Mouse (Mus musculus) yolk sac, embryonic 10.5 days (tissue): Measurements from ENCODE around the gene Rpl10a.
"Not testable (repeated sequence)": the region's sequence is repeated elsewhere in the genome, so short reads cannot be mapped to it uniquely, and the experiment has no call there.

Experiments used
- DNase-seq: peaks from one replicate; pipeline ENCODE4 v3.0.0-alpha.2; 2017; ENCODE audit warnings: low spot score

Gene Rpl10a

GRCm38 (mm10) chr17:28358576-28359261 is 30.4 kb downstream of the Rpl10a start:
- not testable (repeated sequence) for DNase-seq

- DNase-seq: peak; percentile 60
Observed at GRCm38 (mm10) chr17:28360531-28361277, 32.4 kb downstream of the Rpl10a start.

- no peak for DNase-seq
Observed at GRCm38 (mm10) chr17:28361921-28362652, 33.8 kb downstream of the Rpl10a start.

- no peak for DNase-seq
Observed at GRCm38 (mm10) chr17:28362653-28363292, 34.5 kb downstream of the Rpl10a start.

- no peak for DNase-seq
Observed at GRCm38 (mm10) chr17:28363507-28363906, 35.2 kb downstream of the Rpl10a start.

GRCm38 (mm10) chr17:28365122-28365521 is 36.9 kb downstream of the Rpl10a start, which contains the start of gene Tulp1:
TSS of gene Tulp1 (minus strand) at chr17:28365222.
- DNase-seq: no peak

- DNase-seq: peak; percentile 81
Observed at GRCm38 (mm10) chr17:28368449-28368848, 40.2 kb downstream of the Rpl10a start.

- no peak for DNase-seq
Observed at GRCm38 (mm10) chr17:28369056-28369455, 40.8 kb downstream of the Rpl10a start.

- DNase-seq: no peak
Observed at GRCm38 (mm10) chr17:28371286-28371685, 43.0 kb downstream of the Rpl10a start.

- DNase-seq: no peak
Observed at GRCm38 (mm10) chr17:28371941-28372340, 43.7 kb downstream of the Rpl10a start.

GRCm38 (mm10) chr17:28373821-28374220 is 45.5 kb downstream of the Rpl10a start:
- DNase-seq: peak; percentile 40

- DNase-seq: no peak
Observed at GRCm38 (mm10) chr17:28374494-28374893, 46.2 kb downstream of the Rpl10a start.

- no peak for DNase-seq
Observed at GRCm38 (mm10) chr17:28375592-28376061, 47.4 kb downstream of the Rpl10a start.

GRCm38 (mm10) chr17:28380255-28380654 is 52.0 kb downstream of the Rpl10a start:
- no peak for DNase-seq
